In the genomic region with DNA sequence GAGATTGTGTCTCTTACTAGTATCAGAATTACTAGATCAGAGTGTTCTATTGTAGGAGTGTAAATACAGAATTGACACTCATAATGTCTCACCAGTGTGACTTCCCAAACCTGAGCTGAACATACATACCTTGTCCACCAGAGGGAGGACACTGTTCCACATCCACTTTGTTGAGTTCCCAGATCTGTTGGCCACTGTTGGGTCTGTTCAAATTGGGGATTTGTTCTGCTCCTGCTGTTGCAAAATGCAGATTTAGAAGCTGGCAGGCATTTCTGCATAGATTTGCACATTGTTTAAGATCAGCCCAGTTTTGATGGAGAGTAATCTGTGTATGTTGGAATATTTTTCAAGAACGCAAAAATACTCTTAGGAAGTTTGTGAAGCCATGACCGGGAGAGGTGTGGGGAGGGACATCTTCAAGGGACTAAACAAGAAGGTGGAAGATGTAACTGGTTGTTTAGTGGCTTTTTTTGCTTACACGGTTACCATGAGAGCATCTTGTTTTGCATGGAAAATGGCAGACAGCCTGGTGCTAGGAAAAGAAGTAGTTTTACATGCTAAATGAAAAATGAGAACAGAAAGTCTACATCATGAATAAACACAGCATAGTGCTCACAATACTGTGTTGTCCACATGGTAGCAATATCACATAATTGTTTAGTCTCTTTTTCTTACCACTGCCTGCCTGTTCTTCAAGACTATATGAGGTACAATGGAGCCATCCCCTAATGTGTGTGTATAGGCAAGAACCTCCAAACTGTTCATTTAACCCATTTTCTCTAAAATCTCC, we compare ENCODE assay signal across 13 mouse cellular contexts.
DNase-seq lines count a peak whose midpoint lies in the region; ATAC-seq lines count a peak whose summit lies in the region.
"Had no signal": no experiment of that assay in that cellular context is flagged by ENCODE, and none has a peak within 500 bp of the region (broad histone marks: within the 10 kb centered on the region; RNA-seq: fewer than 3 reads in every experiment).

No protein-coding gene starts in this region.

- DNase-seq in forebrain, embryonic 11.5 days (ENCODE audit: low spot score) = no peak
- peak; percentile 22 for DNase-seq in retina, embryonic 14.5 days (ENCODE audit: low spot score)
- no peak for DNase-seq in retina, postnatal 1 day
- peak; percentile 44 for DNase-seq in layer of hippocampus, adult 9-11 months
- no peak for DNase-seq in adrenal gland, adult (ENCODE audit: inconsistent age in 2 of 2, low spot score in 1 of 2)
- DNase-seq: cerebellum, adult 18-20 months; kidney, adult 9 months had no signal

- no peak overlapping the region for H3K27ac ChIP-seq in forebrain, embryonic 15.5 days (replicated peaks)
- no peak overlapping the region for H3K27ac ChIP-seq in forebrain, embryonic 11.5 days (ENCODE audit: low read depth, low read length)
- no peak overlapping the region for H3K27ac ChIP-seq in neural tube, embryonic 15.5 days (replicated peaks)
- no peak overlapping the region for H3K27ac ChIP-seq in kidney, embryonic 16.5 days (ENCODE audit: low read length)
- H3K27ac ChIP-seq: limb, embryonic 15.5 days; stomach, embryonic 15.5 days had no signal

- WGBS in forebrain, embryonic 15.5 days = 85% methylated on average over 3 of the region's 3 CpGs
- 90% methylated on average over 3 of the region's 3 CpGs for WGBS in forebrain, embryonic 11.5 days
- 96% methylated on average over 3 of the region's 3 CpGs for WGBS in neural tube, embryonic 15.5 days
- 96% methylated on average over 3 of the region's 3 CpGs for WGBS in kidney, embryonic 16.5 days

- no peaks in the 10 kb centered on the region for H3K9me3 ChIP-seq in forebrain, embryonic 15.5 days
- no peaks in the 10 kb centered on the region for H3K9me3 ChIP-seq in forebrain, embryonic 11.5 days (ENCODE audit: control insufficient read depth, low read length)
- no peaks in the 10 kb centered on the region for H3K9me3 ChIP-seq in neural tube, embryonic 15.5 days (replicated peaks)
- H3K9me3 ChIP-seq in kidney, embryonic 16.5 days (ENCODE audit: low read length) = no peaks in the 10 kb centered on the region
- H3K9me3 ChIP-seq: limb, embryonic 15.5 days; megakaryocyte, embryonic 14.5 days; stomach, embryonic 15.5 days had no signal

- H3K36me3 ChIP-seq in forebrain, embryonic 15.5 days = no peaks in the 10 kb centered on the region
- H3K36me3 ChIP-seq in forebrain, embryonic 11.5 days (ENCODE audit: control insufficient read depth, insufficient read depth, low read length) = no peaks in the 10 kb centered on the region
- H3K36me3 ChIP-seq in neural tube, embryonic 15.5 days = no peaks in the 10 kb centered on the region
- no peaks in the 10 kb centered on the region for H3K36me3 ChIP-seq in kidney, embryonic 16.5 days (ENCODE audit: insufficient read depth, low read length)
- H3K36me3 ChIP-seq: limb, embryonic 15.5 days; stomach, embryonic 15.5 days had no signal

- H3K4me3 ChIP-seq in forebrain, embryonic 15.5 days = no peak overlapping the region
- H3K4me3 ChIP-seq in forebrain, embryonic 11.5 days (ENCODE audit: low read depth, low read length) = no peak overlapping the region
- no peak overlapping the region for H3K4me3 ChIP-seq in neural tube, embryonic 15.5 days (replicated peaks)
- no peak overlapping the region for H3K4me3 ChIP-seq in kidney, embryonic 16.5 days (ENCODE audit: low read length)
- H3K4me3 ChIP-seq: limb, embryonic 15.5 days; megakaryocyte, embryonic 14.5 days; stomach, embryonic 15.5 days had no signal

- no peak overlapping the region for H3K4me2 ChIP-seq in forebrain, embryonic 15.5 days (replicated peaks)
- H3K4me2 ChIP-seq in forebrain, embryonic 11.5 days (ENCODE audit: low read depth, low read length, severe bottlenecking) = no peak overlapping the region
- no peak overlapping the region for H3K4me2 ChIP-seq in neural tube, embryonic 15.5 days
- H3K4me2 ChIP-seq in kidney, embryonic 16.5 days (replicated peaks; ENCODE audit: low read depth, low read length) = no peak overlapping the region
- H3K4me2 ChIP-seq: limb, embryonic 15.5 days; stomach, embryonic 15.5 days had no signal

- H3K9ac ChIP-seq in forebrain, embryonic 15.5 days (replicated peaks) = no peak overlapping the region
- H3K9ac ChIP-seq in forebrain, embryonic 11.5 days (ENCODE audit: low read length) = no peak overlapping the region
- no peak overlapping the region for H3K9ac ChIP-seq in neural tube, embryonic 15.5 days (replicated peaks)
- H3K9ac ChIP-seq in kidney, embryonic 16.5 days (replicated peaks; ENCODE audit: low read length) = no peak overlapping the region
- H3K9ac ChIP-seq: limb, embryonic 15.5 days; stomach, embryonic 15.5 days had no signal

- no peaks in the 10 kb centered on the region for H3K27me3 ChIP-seq in forebrain, embryonic 15.5 days
- no peaks in the 10 kb centered on the region for H3K27me3 ChIP-seq in forebrain, embryonic 11.5 days (ENCODE audit: control insufficient read depth, insufficient read depth, low read length)
- H3K27me3 ChIP-seq in neural tube, embryonic 15.5 days (replicated peaks) = no peaks in the 10 kb centered on the region
- H3K27me3 ChIP-seq in kidney, embryonic 16.5 days (ENCODE audit: insufficient read depth, low read length) = no peaks in the 10 kb centered on the region
- H3K27me3 ChIP-seq: limb, embryonic 15.5 days; megakaryocyte, embryonic 14.5 days; stomach, embryonic 15.5 days had no signal

- ATAC-seq in forebrain, embryonic 15.5 days (replicated peaks) = peak; percentile 57
- ATAC-seq in forebrain, embryonic 11.5 days (replicated peaks; ENCODE audit: low FRiP score) = no peak
- no peak for ATAC-seq in neural tube, embryonic 15.5 days (ENCODE audit: low FRiP score)
- ATAC-seq in kidney, embryonic 16.5 days (ENCODE audit: low FRiP score, low TSS enrichment) = no peak

- no peaks in the 10 kb centered on the region for H3K4me1 ChIP-seq in forebrain, embryonic 15.5 days
- H3K4me1 ChIP-seq in forebrain, embryonic 11.5 days (replicated peaks; ENCODE audit: control insufficient read depth, insufficient read depth, low read length) = no peaks in the 10 kb centered on the region
- no peaks in the 10 kb centered on the region for H3K4me1 ChIP-seq in neural tube, embryonic 15.5 days
- no peaks in the 10 kb centered on the region for H3K4me1 ChIP-seq in kidney, embryonic 16.5 days (ENCODE audit: insufficient read depth, low read length)
- H3K4me1 ChIP-seq: limb, embryonic 15.5 days; megakaryocyte, embryonic 14.5 days; stomach, embryonic 15.5 days had no signal

Comparison
In these comparisons a context has a peak if more than half of its experiments do, and no peak if none do; other contexts are left out.
1. DNase-seq: peak in retina, embryonic 14.5 days (single experiment) and layer of hippocampus, adult 9-11 months (single experiment); none in forebrain, embryonic 11.5 days (single experiment), retina, postnatal 1 day (single experiment) and adrenal gland, adult (0 of 2).